Mouse (Mus musculus): ENCODE measurements at regions not wholly inside any gene's neighbourhood (a gene's known extent, or its start where the extent isn't known, plus 50 kb on each side); places are given as distances from the start of the nearest gene placed in this dataset.

GRCm38 (mm10) chr14:25083847-25084246 lies 375.1 kb upstream of the Zmiz1 start:
- TF ChIP-seq CTCF (IDR thresholded peaks at IDR 0.05; ENCODE audit: insufficient read depth, low read depth, low read length) = no peak
- TF ChIP-seq POLR2A (IDR thresholded peaks at IDR 0.05; ENCODE audit: insufficient read depth, low read depth, low read length) = no peak

All from olfactory bulb, adult 2 months (tissue).